Mouse (Mus musculus): Measurements from ENCODE around the gene Herc3. TPM values are rescaled to one million over a fixed set of nuclear protein-coding genes. Genes with fewer than 3 reads are reported as not detected.
"Not testable (repeated sequence)": the region's sequence is repeated elsewhere in the genome, so short reads cannot be mapped to it uniquely, and the experiment has no call there.

Herc3 gene
- 7.7 and 8.9 TPM in 2 replicates for polyA plus RNA-seq (2014; fragmentation: Nextera tagmentation; extraction: Ambion mirVana)

- H3K4me3 ChIP-seq (ENCODE audit: low read depth, low read length), result peak within 1 kb of the TSS; percentile 75
- H3K9ac ChIP-seq (ENCODE audit: low read length), result peak within 1 kb of the TSS; percentile 74
- 0 out of 2 replicates have a peak, but pooled peaks cover 2% of the 10 kb centered on the region for H3K4me1 ChIP-seq (ENCODE audit: control insufficient read depth, insufficient read depth, low read length)
- H3K9me3 ChIP-seq (ENCODE audit: control insufficient read depth, low read length), result no peaks in the 10 kb centered on the region
- ATAC-seq (ENCODE audit: insufficient read depth, low FRiP score, low TSS enrichment), result peak; percentile 90
- peak within 1 kb of the TSS; percentile 71 for H3K4me2 ChIP-seq (ENCODE audit: low read depth)
- no peaks in the 10 kb centered on the region for H3K27me3 ChIP-seq (ENCODE audit: control insufficient read depth, insufficient read depth, low read length)
- H3K27ac ChIP-seq (ENCODE audit: low read depth, low read length), result peak within 1 kb of the TSS; percentile 75
- H3K36me3 ChIP-seq (ENCODE audit: control insufficient read depth, insufficient read depth, low read length), result no peaks in the 10 kb centered on the region
- peak; percentile 82 for DNase-seq (ENCODE audit: low spot score)
- under 1% methylated on average over 48 of the region's 83 CpGs for WGBS
These were observed at the start of gene Herc3 for GRCm38 (mm10) chr6:58831232-58832009. Herc3 (plus strand) TSS chr6:58831465.

DNA sequence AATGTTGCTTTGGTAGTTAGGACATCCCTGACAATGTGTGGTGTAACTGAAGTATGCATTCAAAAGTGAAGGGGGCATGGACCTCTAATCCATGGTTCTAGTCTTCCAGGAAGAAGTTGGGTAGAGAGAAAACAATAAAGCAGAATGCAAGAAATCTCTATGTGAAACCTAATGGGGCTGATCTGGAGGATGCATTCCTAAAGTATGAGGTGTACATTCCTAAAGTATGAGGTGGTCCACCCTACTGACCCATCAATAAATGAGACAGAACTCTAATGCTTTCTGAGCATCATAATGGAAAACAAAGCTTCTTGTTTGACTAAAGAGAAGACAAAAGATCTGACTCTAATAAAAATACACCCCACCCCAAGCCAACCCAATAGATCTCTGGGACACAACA, 29.9 kb upstream of the Herc3 start:
- Histone ChIP-seq H3K27ac (ENCODE audit: low read depth, low read length) (no peak overlapping the region), H3K9me3 (ENCODE audit: control insufficient read depth, low read length) (no peaks in the 10 kb centered on the region), H3K4me3 (ENCODE audit: low read depth, low read length) (no peak overlapping the region), H3K4me2 (ENCODE audit: low read depth) (no peak overlapping the region), H3K9ac (ENCODE audit: low read length) (no peak overlapping the region), H3K4me1 (ENCODE audit: control insufficient read depth, insufficient read depth, low read length) (no peaks in the 10 kb centered on the region), H3K36me3 (ENCODE audit: control insufficient read depth, insufficient read depth, low read length) (no peaks in the 10 kb centered on the region), H3K27me3 (ENCODE audit: control insufficient read depth, insufficient read depth, low read length) (no peaks in the 10 kb centered on the region)
- ATAC-seq (ENCODE audit: insufficient read depth, low FRiP score, low TSS enrichment), result no peak
- DNase-seq (ENCODE audit: low spot score), result no peak

DNA sequence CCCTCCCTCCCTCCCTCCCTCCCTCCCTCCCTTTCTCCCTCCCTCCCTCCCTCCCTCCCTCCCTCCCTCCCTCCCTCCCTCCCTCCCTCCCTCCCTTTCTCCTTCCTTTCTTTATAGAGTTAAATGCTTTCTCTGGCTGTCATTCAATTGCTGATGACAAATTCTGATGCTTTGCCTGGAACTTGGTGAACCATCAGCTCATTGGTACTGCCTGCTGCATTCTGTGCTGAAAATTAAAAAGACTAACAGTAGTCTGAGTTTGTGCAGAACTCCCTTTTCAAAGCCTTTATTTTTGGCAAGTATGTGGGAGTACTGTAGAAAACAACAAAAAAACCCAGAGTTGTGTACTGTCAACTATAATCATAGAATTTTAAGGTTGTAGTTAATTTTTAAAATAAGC, 16.9 kb upstream of the Herc3 start:
- H3K36me3 ChIP-seq (ENCODE audit: control insufficient read depth, insufficient read depth, low read length), result no peaks in the 10 kb centered on the region
- H3K27me3 ChIP-seq (ENCODE audit: control insufficient read depth, insufficient read depth, low read length), result no peaks in the 10 kb centered on the region
- DNase-seq (ENCODE audit: low spot score), result no peak
- H3K4me1 ChIP-seq (ENCODE audit: control insufficient read depth, insufficient read depth, low read length), result no peaks in the 10 kb centered on the region
- no peak for ATAC-seq (ENCODE audit: insufficient read depth, low FRiP score, low TSS enrichment)
- H3K9me3 ChIP-seq (ENCODE audit: control insufficient read depth, low read length), result no peaks in the 10 kb centered on the region
- no peak overlapping the region for H3K4me3 ChIP-seq (ENCODE audit: low read depth, low read length)
- no peak overlapping the region for H3K27ac ChIP-seq (ENCODE audit: low read depth, low read length)
- no peak overlapping the region for H3K9ac ChIP-seq (ENCODE audit: low read length)
- H3K4me2 ChIP-seq (ENCODE audit: low read depth), result no peak overlapping the region

DNA sequence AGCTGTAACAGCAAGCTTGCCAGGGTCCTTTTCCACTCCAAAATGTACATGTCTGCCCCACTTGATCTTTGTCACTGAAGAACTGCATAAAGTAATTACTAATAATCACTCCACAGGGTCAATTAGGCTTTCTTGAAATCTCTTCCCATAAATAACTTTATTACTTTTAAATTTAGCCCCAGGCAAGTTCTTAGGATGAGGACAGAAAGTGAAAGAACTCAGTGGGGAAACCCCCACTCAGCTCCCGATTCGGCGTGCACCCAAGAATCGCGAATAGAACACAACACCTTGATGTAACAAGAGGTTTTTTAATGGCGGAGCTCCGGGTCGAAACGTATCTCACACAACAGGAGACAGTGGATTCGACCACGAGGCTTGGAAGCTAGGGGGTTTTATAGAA, 14.2 kb upstream of the Herc3 start:
- ATAC-seq (ENCODE audit: insufficient read depth, low FRiP score, low TSS enrichment); H3K36me3 ChIP-seq (ENCODE audit: control insufficient read depth, insufficient read depth, low read length); H3K27me3 ChIP-seq (ENCODE audit: control insufficient read depth, insufficient read depth, low read length); DNase-seq (ENCODE audit: low spot score); H3K9me3 ChIP-seq (ENCODE audit: control insufficient read depth, low read length); H3K9ac ChIP-seq (ENCODE audit: low read length); H3K4me2 ChIP-seq (ENCODE audit: low read depth); H3K4me3 ChIP-seq (ENCODE audit: low read depth, low read length); H3K27ac ChIP-seq (ENCODE audit: low read depth, low read length); H3K4me1 ChIP-seq (ENCODE audit: control insufficient read depth, insufficient read depth, low read length): not testable (repeated sequence)
- 97% methylated on average over 5 of the region's 11 CpGs for WGBS

- Histone ChIP-seq H3K4me3 (ENCODE audit: low read depth, low read length) (no peak overlapping the region), H3K27me3 (ENCODE audit: control insufficient read depth, insufficient read depth, low read length) (no peaks in the 10 kb centered on the region), H3K9me3 (ENCODE audit: control insufficient read depth, low read length) (no peaks in the 10 kb centered on the region), H3K4me2 (ENCODE audit: low read depth) (no peak overlapping the region), H3K36me3 (ENCODE audit: control insufficient read depth, insufficient read depth, low read length) (no peaks in the 10 kb centered on the region), H3K27ac (ENCODE audit: low read depth, low read length) (no peak overlapping the region), H3K4me1 (ENCODE audit: control insufficient read depth, insufficient read depth, low read length) (no peaks in the 10 kb centered on the region), H3K9ac (ENCODE audit: low read length) (no peak overlapping the region)
- no peak for DNase-seq (ENCODE audit: low spot score)
- no peak for ATAC-seq (ENCODE audit: insufficient read depth, low FRiP score, low TSS enrichment)
- 83% methylated on average over 2 of the region's 2 CpGs for WGBS
These were observed 5.6 kb upstream of the Herc3 start for GRCm38 (mm10) chr6:58825619-58826018.

DNA sequence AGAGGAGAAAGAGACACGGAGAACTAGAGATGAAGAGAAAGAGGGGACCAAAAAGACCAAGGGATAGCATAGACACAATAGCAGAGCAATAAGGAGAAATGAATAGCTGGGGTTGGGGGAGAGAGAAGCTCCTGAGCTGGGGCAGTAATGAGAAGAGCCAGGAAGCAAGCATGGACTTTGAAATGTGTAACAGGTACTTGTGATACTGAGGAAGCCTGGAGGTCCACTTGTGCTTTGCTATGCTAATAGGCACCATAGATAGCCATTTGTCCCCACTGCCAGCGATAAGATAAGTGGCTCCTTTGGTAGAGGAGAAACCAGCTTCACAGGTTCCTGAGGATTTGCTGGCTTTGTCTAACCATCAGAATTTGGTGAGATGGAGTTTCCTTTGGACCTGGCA, 5.2 kb upstream of the Herc3 start:
- Histone ChIP-seq H3K36me3 (ENCODE audit: control insufficient read depth, insufficient read depth, low read length) (no peaks in the 10 kb centered on the region), H3K4me2 (ENCODE audit: low read depth) (no peak overlapping the region), H3K4me1 (ENCODE audit: control insufficient read depth, insufficient read depth, low read length) (no peaks in the 10 kb centered on the region), H3K27me3 (ENCODE audit: control insufficient read depth, insufficient read depth, low read length) (no peaks in the 10 kb centered on the region), H3K27ac (ENCODE audit: low read depth, low read length) (no peak overlapping the region), H3K4me3 (ENCODE audit: low read depth, low read length) (no peak overlapping the region), H3K9me3 (ENCODE audit: control insufficient read depth, low read length) (no peaks in the 10 kb centered on the region), H3K9ac (ENCODE audit: low read length) (no peak overlapping the region)
- 79% methylated on average over 2 of the region's 2 CpGs for WGBS
- DNase-seq (ENCODE audit: low spot score) (no peak), ATAC-seq (ENCODE audit: insufficient read depth, low FRiP score, low TSS enrichment) (no peak)

GRCm38 (mm10) chr6:58828582-58828981, 2.7 kb upstream of the Herc3 start:
- DNase-seq (ENCODE audit: low spot score) (no peak), ATAC-seq (ENCODE audit: insufficient read depth, low FRiP score, low TSS enrichment) (no peak)
- Histone ChIP-seq H3K4me2 (ENCODE audit: low read depth) (no peak overlapping the region), H3K9ac (ENCODE audit: low read length) (no peak overlapping the region), H3K4me1 (ENCODE audit: control insufficient read depth, insufficient read depth, low read length) (0 out of 2 replicates have a peak, but pooled peaks cover 2% of the 10 kb centered on the region), H3K27ac (ENCODE audit: low read depth, low read length) (no peak overlapping the region), H3K9me3 (ENCODE audit: control insufficient read depth, low read length) (no peaks in the 10 kb centered on the region), H3K27me3 (ENCODE audit: control insufficient read depth, insufficient read depth, low read length) (no peaks in the 10 kb centered on the region), H3K4me3 (ENCODE audit: low read depth, low read length) (no peak overlapping the region), H3K36me3 (ENCODE audit: control insufficient read depth, insufficient read depth, low read length) (no peaks in the 10 kb centered on the region)
- WGBS, result 88% methylated on average over 1 of the region's 1 CpGs

DNA sequence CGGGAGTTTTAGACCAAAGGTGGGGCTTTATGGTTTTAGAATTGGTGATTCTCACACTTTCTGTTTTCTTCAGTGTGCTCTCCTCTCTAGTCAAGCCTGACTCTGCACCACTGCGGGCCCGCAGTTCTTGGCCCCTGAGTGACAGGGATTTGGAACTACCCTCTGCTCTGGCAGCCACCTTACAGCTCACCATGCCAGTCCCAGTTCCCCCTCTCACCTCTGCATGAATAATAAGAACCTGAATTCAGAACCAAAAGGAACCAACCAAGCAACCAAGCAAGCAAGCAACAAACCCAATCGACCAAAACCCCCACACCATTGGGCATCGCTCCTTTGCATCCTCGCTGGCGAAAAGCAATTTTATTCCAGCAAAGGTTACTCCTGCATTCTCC, 429 bp upstream of the Herc3 start:
- Histone ChIP-seq H3K9me3 (ENCODE audit: control insufficient read depth, low read length) (no peaks in the 10 kb centered on the region), H3K4me3 (ENCODE audit: low read depth, low read length) (peak overlapping the region; percentile 75), H3K4me2 (ENCODE audit: low read depth) (peak overlapping the region; percentile 71), H3K4me1 (ENCODE audit: control insufficient read depth, insufficient read depth, low read length) (0 out of 2 replicates have a peak, but pooled peaks cover 2% of the 10 kb centered on the region), H3K27me3 (ENCODE audit: control insufficient read depth, insufficient read depth, low read length) (no peaks in the 10 kb centered on the region), H3K9ac (ENCODE audit: low read length) (peak overlapping the region; percentile 74; the same call in 1 of the 2 replicates), H3K36me3 (ENCODE audit: control insufficient read depth, insufficient read depth, low read length) (no peaks in the 10 kb centered on the region), H3K27ac (ENCODE audit: low read depth, low read length) (no peak overlapping the region)
- 18% methylated on average over 7 of the region's 7 CpGs for WGBS
- DNase-seq (ENCODE audit: low spot score) (no peak), ATAC-seq (ENCODE audit: insufficient read depth, low FRiP score, low TSS enrichment) (peak; percentile 43; the same call in 1 of the 2 replicates)

GRCm38 (mm10) chr6:58832591-58833018, 1.3 kb downstream of the Herc3 start:
- Histone ChIP-seq H3K4me2 (ENCODE audit: low read depth) (peak overlapping the region; percentile 71), H3K4me1 (ENCODE audit: control insufficient read depth, insufficient read depth, low read length) (0 out of 2 replicates have a peak, but pooled peaks cover 2% of the 10 kb centered on the region), H3K9me3 (ENCODE audit: control insufficient read depth, low read length) (no peaks in the 10 kb centered on the region), H3K9ac (ENCODE audit: low read length) (no peak overlapping the region), H3K27me3 (ENCODE audit: control insufficient read depth, insufficient read depth, low read length) (no peaks in the 10 kb centered on the region), H3K27ac (ENCODE audit: low read depth, low read length) (no peak overlapping the region), H3K36me3 (ENCODE audit: control insufficient read depth, insufficient read depth, low read length) (no peaks in the 10 kb centered on the region), H3K4me3 (ENCODE audit: low read depth, low read length) (peak overlapping the region; percentile 75)
- DNase-seq (ENCODE audit: low spot score), result no peak
- ATAC-seq (ENCODE audit: insufficient read depth, low FRiP score, low TSS enrichment), result no peak
- WGBS, result 44% methylated on average over 7 of the region's 7 CpGs

Measured in neural tube, embryonic 11.5 days (tissue).